Mouse (Mus musculus) embryonic fibroblast, embryonic 13.5 days (primary cell): ENCODE results near the gene Akt3.

ENCODE experiments used
- CTCF ChIP-seq: IDR thresholded peaks from 2 replicates; pipeline ENCODE4 v1.5.1; 2011; ENCODE audit warnings: mild to moderate bottlenecking, control low read depth, low read length, moderate library complexity, borderline replicate concordance; ENCODE audit not compliant: insufficient read depth
- POLR2A ChIP-seq: IDR thresholded peaks from 2 replicates; pipeline ENCODE4 v1.6.1; 2011; ENCODE audit warnings: low read depth, mild to moderate bottlenecking, control low read depth, low read length, moderate library complexity

DNA sequence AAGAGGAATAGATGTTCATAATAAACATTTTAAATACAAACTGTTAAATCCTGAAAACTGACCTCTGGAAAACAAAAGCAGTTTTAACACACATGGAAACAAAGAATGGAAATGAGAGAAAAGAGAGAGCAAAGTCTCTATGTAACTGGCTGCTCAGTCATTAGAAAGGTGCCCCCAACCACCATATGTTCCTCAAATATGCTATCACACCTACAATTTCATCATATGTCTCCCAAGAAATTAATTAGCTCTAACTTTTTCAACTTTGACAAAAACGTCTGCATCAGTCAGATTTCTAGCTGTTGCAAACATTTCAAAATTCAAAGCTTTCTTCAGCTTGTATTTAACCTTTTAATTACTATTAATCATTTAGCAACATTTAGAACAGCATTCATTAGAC is 59.0 kb downstream of the Akt3 start:
- no peak for TF ChIP-seq POLR2A
- no peak for TF ChIP-seq CTCF
